Mouse (Mus musculus): ENCODE measurements around the gene Hbp1. TPM values are rescaled to one million over a fixed set of nuclear protein-coding genes. Genes with fewer than 3 reads are reported as not detected.

Gene Hbp1
- polyA plus RNA-seq, 1 experiment, result 27.3 TPM

- no peak for TF ChIP-seq POLR2A (IDR thresholded peaks at IDR 0.05; ENCODE audit: control insufficient read depth, low read depth, low read length)
- TF ChIP-seq CTCF (IDR thresholded peaks at IDR 0.05; ENCODE audit: control insufficient read depth, insufficient read depth, insufficient replicate concordance, low read depth, low read length), result no peak
- no peak overlapping the region for H3K27ac ChIP-seq (ENCODE audit: control insufficient read depth, insufficient read depth, low read depth, low read length)
- peaks cover 2% of the 10 kb centered on the region for H3K36me3 ChIP-seq (ENCODE audit: control insufficient read depth, insufficient read depth, low read length)
Observed at GRCm38 (mm10) chr12:31895095-31895734, 55.1 kb downstream of the Hbp1 start.

GRCm38 (mm10) chr12:31892771-31893170, 57.6 kb downstream of the Hbp1 start:
- Histone ChIP-seq H3K4me1 (ENCODE audit: control insufficient read depth, insufficient read depth, low read length) (no peaks in the 10 kb centered on the region), H3K36me3 (ENCODE audit: control insufficient read depth, insufficient read depth, low read length) (peaks cover 2% of the 10 kb centered on the region), H3K4me3 (ENCODE audit: control insufficient read depth, low read depth, low read length) (no peak overlapping the region), H3K27me3 (ENCODE audit: control insufficient read depth, insufficient read depth, low read length) (no peaks in the 10 kb centered on the region), H3K27ac (ENCODE audit: control insufficient read depth, insufficient read depth, low read depth, low read length) (no peak overlapping the region)
- no peak for TF ChIP-seq POLR2A (IDR thresholded peaks at IDR 0.05; ENCODE audit: control insufficient read depth, low read depth, low read length)
- no peak for TF ChIP-seq CTCF (IDR thresholded peaks at IDR 0.05; ENCODE audit: control insufficient read depth, insufficient read depth, insufficient replicate concordance, low read depth, low read length)

More at GRCm38 (mm10) chr12:31895095-31895734, 55.1 kb downstream of the Hbp1 start:
- Histone ChIP-seq H3K4me1 (ENCODE audit: control insufficient read depth, insufficient read depth, low read length) (no peaks in the 10 kb centered on the region), H3K4me3 (ENCODE audit: control insufficient read depth, low read depth, low read length) (no peak overlapping the region), H3K27me3 (ENCODE audit: control insufficient read depth, insufficient read depth, low read length) (no peaks in the 10 kb centered on the region)

GRCm38 (mm10) chr12:31892079-31892478, 58.3 kb downstream of the Hbp1 start:
- no peak for TF ChIP-seq POLR2A (IDR thresholded peaks at IDR 0.05; ENCODE audit: control insufficient read depth, low read depth, low read length)
- no peak for TF ChIP-seq CTCF (IDR thresholded peaks at IDR 0.05; ENCODE audit: control insufficient read depth, insufficient read depth, insufficient replicate concordance, low read depth, low read length)
- no peaks in the 10 kb centered on the region for H3K4me1 ChIP-seq (ENCODE audit: control insufficient read depth, insufficient read depth, low read length)
- H3K36me3 ChIP-seq (ENCODE audit: control insufficient read depth, insufficient read depth, low read length), result peaks cover 2% of the 10 kb centered on the region

GRCm38 (mm10) chr12:31890685-31891084, 59.6 kb downstream of the Hbp1 start:
- no peak for TF ChIP-seq POLR2A (IDR thresholded peaks at IDR 0.05; ENCODE audit: control insufficient read depth, low read depth, low read length)
- TF ChIP-seq CTCF (IDR thresholded peaks at IDR 0.05; ENCODE audit: control insufficient read depth, insufficient read depth, insufficient replicate concordance, low read depth, low read length), result no peak
- peaks cover 2% of the 10 kb centered on the region for H3K36me3 ChIP-seq (ENCODE audit: control insufficient read depth, insufficient read depth, low read length)
- no peak overlapping the region for H3K27ac ChIP-seq (ENCODE audit: control insufficient read depth, insufficient read depth, low read depth, low read length)
- no peak overlapping the region for H3K4me3 ChIP-seq (ENCODE audit: control insufficient read depth, low read depth, low read length)
- no peaks in the 10 kb centered on the region for H3K27me3 ChIP-seq (ENCODE audit: control insufficient read depth, insufficient read depth, low read length)
- no peaks in the 10 kb centered on the region for H3K4me1 ChIP-seq (ENCODE audit: control insufficient read depth, insufficient read depth, low read length)

More at GRCm38 (mm10) chr12:31892079-31892478, 58.3 kb downstream of the Hbp1 start:
- no peaks in the 10 kb centered on the region for H3K27me3 ChIP-seq (ENCODE audit: control insufficient read depth, insufficient read depth, low read length)
- H3K27ac ChIP-seq (ENCODE audit: control insufficient read depth, insufficient read depth, low read depth, low read length), result no peak overlapping the region
- H3K4me3 ChIP-seq (ENCODE audit: control insufficient read depth, low read depth, low read length), result no peak overlapping the region

- TF ChIP-seq POLR2A (IDR thresholded peaks at IDR 0.05; ENCODE audit: control insufficient read depth, low read depth, low read length) (no peak), CTCF (IDR thresholded peaks at IDR 0.05; ENCODE audit: control insufficient read depth, insufficient read depth, insufficient replicate concordance, low read depth, low read length) (no peak)
- no peaks in the 10 kb centered on the region; the same call in 1 of the 2 replicates for H3K36me3 ChIP-seq (ENCODE audit: control insufficient read depth, insufficient read depth, low read length)
- no peak overlapping the region for H3K27ac ChIP-seq (ENCODE audit: control insufficient read depth, insufficient read depth, low read depth, low read length)
- H3K4me3 ChIP-seq (ENCODE audit: control insufficient read depth, low read depth, low read length), result no peak overlapping the region
- no peaks in the 10 kb centered on the region for H3K4me1 ChIP-seq (ENCODE audit: control insufficient read depth, insufficient read depth, low read length)
- H3K27me3 ChIP-seq (ENCODE audit: control insufficient read depth, insufficient read depth, low read length), result no peaks in the 10 kb centered on the region
Observed at GRCm38 (mm10) chr12:31885844-31886606, 64.3 kb downstream of the Hbp1 start.

- H3K4me1 ChIP-seq (ENCODE audit: control insufficient read depth, insufficient read depth, low read length), result no peaks in the 10 kb centered on the region
- no peaks in the 10 kb centered on the region; the same call in 1 of the 2 replicates for H3K36me3 ChIP-seq (ENCODE audit: control insufficient read depth, insufficient read depth, low read length)
- no peak for TF ChIP-seq CTCF (IDR thresholded peaks at IDR 0.05; ENCODE audit: control insufficient read depth, insufficient read depth, insufficient replicate concordance, low read depth, low read length)
- TF ChIP-seq POLR2A (IDR thresholded peaks at IDR 0.05; ENCODE audit: control insufficient read depth, low read depth, low read length), result no peak
- H3K4me3 ChIP-seq (ENCODE audit: control insufficient read depth, low read depth, low read length), result no peak overlapping the region
- no peak overlapping the region for H3K27ac ChIP-seq (ENCODE audit: control insufficient read depth, insufficient read depth, low read depth, low read length)
- no peaks in the 10 kb centered on the region for H3K27me3 ChIP-seq (ENCODE audit: control insufficient read depth, insufficient read depth, low read length)
Observed at GRCm38 (mm10) chr12:31885084-31885483, 65.3 kb downstream of the Hbp1 start.

GRCm38 (mm10) chr12:31884365-31884764, 66.0 kb downstream of the Hbp1 start:
- no peak overlapping the region for H3K4me3 ChIP-seq (ENCODE audit: control insufficient read depth, low read depth, low read length)
- no peak overlapping the region for H3K27ac ChIP-seq (ENCODE audit: control insufficient read depth, insufficient read depth, low read depth, low read length)
- no peaks in the 10 kb centered on the region for H3K4me1 ChIP-seq (ENCODE audit: control insufficient read depth, insufficient read depth, low read length)
- TF ChIP-seq CTCF (IDR thresholded peaks at IDR 0.05; ENCODE audit: control insufficient read depth, insufficient read depth, insufficient replicate concordance, low read depth, low read length) (no peak), POLR2A (IDR thresholded peaks at IDR 0.05; ENCODE audit: control insufficient read depth, low read depth, low read length) (no peak)
- no peaks in the 10 kb centered on the region for H3K27me3 ChIP-seq (ENCODE audit: control insufficient read depth, insufficient read depth, low read length)
- no peaks in the 10 kb centered on the region; the same call in 1 of the 2 replicates for H3K36me3 ChIP-seq (ENCODE audit: control insufficient read depth, insufficient read depth, low read length)

All from testis, adult 2 months (tissue).